Mouse (Mus musculus) embryo, embryonic 9.5 days (tissue): ENCODE results near the gene Wipf2.
A peak's percentile ranks its signal among the peaks of the same experiment; 100 is the strongest.

Source experiments
- DNase-seq: peaks from one replicate; pipeline ENCODE4 v3.0.0-alpha.2; 2017; ENCODE audit errors: extremely low spot score

The Wipf2 gene

DNA sequence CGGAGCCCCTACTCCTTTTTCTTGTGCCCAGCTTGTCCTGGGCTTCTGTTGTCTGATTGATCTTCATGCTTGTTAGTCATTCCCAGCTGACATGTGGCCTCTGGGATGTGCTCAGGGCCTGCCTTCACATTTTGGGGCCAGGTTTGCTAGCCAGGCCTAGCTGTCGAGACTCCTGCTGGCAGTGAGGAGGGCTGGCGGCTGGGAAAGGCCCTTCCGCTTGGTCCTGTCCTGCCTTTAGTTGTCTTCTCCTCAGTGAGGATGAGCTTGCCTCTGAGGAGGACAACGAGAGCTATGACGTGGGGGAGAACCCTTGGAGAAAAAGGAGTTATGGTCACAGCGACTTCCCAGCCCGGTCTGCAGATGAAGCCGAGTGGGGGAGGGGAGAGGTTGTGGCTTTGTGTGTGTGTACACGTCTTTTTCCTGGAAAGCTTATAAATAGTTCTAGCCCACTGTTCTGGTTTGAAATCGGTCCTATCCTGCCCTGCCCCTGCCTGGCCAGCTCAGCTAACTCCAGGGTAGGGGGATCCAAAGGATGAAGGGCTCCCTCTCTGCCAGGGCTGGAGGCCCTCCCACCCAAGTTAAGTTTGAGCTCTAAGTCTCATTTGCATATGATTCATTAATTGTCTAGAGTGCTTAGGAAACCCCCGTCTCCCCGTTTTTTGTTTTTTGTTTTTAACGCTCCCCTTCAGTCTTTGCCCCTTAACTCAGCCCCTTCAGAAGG, 80.5 kb downstream of the Wipf2 start:
- DNase-seq: no peak

DNA sequence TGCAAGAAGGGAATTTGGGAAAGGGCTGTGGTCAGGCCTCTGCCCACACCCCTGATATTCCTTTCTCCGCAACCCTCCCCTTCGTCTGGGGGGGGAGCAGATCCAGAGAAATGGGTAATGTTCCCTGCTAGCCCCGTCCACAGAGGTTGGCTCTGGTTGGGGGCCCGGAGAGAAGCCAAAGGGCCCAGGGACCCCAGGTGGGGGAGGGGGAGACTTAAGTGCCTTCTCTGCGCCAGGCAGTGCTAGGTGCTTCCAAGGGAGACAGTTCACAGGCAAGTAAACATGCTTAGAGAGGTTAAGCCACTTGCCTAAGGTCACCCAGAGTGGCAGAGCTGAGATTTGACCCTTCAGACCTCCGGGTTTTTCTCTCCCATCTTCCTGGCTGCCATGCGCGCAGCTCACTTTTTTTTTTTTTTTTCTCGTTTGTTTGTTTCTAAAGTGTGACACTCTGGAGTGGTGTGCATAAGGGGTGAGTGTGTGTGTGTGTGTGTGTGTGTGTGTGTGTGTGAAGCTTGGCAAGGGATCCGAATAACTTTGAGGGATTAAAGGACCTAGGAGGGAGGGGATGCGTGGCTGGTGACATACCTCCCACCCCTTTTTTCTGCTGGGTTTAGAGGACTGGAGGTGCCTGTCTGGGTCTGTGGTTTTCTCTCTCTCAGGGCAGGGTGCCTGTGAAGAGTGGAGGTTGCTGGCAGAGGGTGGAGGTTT, 81.6 kb downstream of the Wipf2 start:
- DNase-seq: no peak

GRCm38 (mm10) chr11:98945605-98945977, 82.2 kb downstream of the Wipf2 start:
- DNase-seq: no peak

- no peak for DNase-seq
Observed at GRCm38 (mm10) chr11:98947969-98948569, 84.6 kb downstream of the Wipf2 start.

DNA sequence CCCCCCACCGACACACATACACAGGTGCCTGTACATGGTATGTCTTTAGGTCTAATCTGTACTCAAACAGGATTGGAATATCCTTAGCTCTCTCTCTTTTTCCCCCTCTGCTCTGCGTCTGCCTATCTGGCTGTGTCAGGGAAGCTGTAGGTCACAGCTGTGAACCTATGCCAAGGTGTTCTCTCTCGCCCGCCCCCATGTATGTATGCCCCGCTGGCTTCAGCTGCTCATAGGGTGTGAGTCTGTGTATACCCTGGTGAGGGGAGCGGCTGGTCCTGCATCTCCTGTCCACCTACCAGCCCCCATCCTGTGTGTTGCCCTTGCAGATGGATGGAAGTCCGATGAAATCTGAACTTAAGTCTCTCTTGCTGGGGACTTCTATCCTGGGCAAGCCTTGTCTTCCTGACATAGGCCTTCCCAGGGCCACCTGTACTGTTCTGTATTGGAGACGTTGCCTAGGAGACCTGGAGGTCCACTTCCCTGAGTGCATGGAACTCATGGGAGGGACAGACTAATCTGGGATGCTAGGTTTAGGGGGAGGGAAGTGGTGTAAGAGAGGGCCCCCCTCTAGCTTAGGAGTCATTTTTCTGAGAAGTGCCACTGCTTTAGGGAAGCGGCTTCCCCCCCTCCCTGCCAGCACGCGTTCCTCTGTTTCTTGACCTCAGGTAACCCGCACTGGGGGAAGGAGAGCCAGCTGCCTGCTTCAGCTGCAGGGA, 86.0 kb downstream of the Wipf2 start:
- no peak for DNase-seq

GRCm38 (mm10) chr11:98949958-98950460, 86.6 kb downstream of the Wipf2 start:
- DNase-seq: no peak

- no peak for DNase-seq
Observed at GRCm38 (mm10) chr11:98950484-98950883, 87.0 kb downstream of the Wipf2 start.

- no peak for DNase-seq
Observed at GRCm38 (mm10) chr11:98951026-98951906, 87.8 kb downstream of the Wipf2 start.

DNA sequence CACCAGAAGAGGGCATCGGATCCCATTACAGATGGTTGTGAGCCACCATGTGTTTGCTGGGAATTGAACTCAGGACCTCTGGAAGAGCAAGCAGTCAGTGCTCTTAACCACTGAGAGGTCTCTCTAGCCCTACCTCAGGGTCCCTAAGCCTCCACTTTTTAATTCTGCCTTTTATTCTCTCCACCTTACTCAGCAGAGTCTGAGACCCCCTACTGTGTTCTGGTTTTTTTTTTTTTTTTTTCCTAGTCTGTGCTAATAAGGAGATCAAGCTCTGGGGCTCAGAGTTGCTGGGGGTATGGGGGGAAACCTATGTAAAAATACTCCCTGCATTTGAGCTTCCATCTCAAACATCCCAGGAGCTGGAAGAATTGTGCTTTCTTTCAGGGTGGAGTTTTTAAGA, 88.7 kb downstream of the Wipf2 start:
- DNase-seq: no peak

DNA sequence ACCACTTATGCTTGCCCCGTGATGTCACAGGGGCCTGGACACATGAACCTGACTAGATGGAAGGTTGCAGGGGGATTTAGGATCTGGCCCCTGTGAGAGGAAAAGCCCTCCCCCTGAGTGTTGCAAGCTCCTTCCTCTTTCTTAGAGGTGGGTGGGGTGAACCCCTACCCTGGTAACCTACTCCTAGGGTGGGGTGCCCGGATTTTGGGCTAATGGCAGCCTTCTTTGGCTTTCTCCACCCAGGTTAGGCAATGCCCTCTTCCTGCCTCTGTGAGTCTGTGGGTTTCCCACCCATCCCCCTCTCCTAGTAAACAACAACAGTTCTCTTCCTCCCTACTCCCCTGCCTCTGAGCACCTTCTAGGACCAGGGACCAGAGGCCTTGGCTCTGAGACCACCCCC, 89.3 kb downstream of the Wipf2 start:
- no peak for DNase-seq

- no peak for DNase-seq
Observed at GRCm38 (mm10) chr11:98953361-98953760, 89.9 kb downstream of the Wipf2 start.

GRCm38 (mm10) chr11:98953835-98954320, 90.4 kb downstream of the Wipf2 start:
- no peak for DNase-seq

- DNase-seq: peak; percentile 87
Observed at GRCm38 (mm10) chr11:98954373-98954772, 90.9 kb downstream of the Wipf2 start.
